Mouse (Mus musculus) embryonic facial prominence, embryonic 11.5 days (tissue): ENCODE data around the gene Rasa4. TPM values are rescaled to one million over a fixed set of nuclear protein-coding genes. Genes with fewer than 3 reads are reported as not detected.
A peak's percentile ranks its signal among the peaks of the same experiment; 100 is the strongest.

Experiments
- ATAC-seq: fragments of 200-750 bp; cut with Nextera tagmentation; replicated peaks from 2 replicates; pipeline ENCODE4 v1.8.0; 2017; ENCODE audit warnings: low read depth; ENCODE audit not compliant: insufficient number of reproducible peaks, low FRiP score, low TSS enrichment
- DNase-seq: peaks from one replicate; pipeline ENCODE4 v3.0.0-alpha.2; 2015; ENCODE audit warnings: low spot score
- H3K27ac ChIP-seq: fragments of 300-500 bp; sonication (generic); replicated peaks from 2 replicates; pipeline ENCODE4 v1.5.1; 2014; ENCODE audit warnings: mild to moderate bottlenecking, low read depth, low read length, control low read depth
- H3K27me3 ChIP-seq: fragments of 300-500 bp; sonication (generic); 2 replicates; pipeline ENCODE4 v1.6.1; 2014; ENCODE audit warnings: mild to moderate bottlenecking, low read length, moderate library complexity, mixed read lengths; ENCODE audit not compliant: control insufficient read depth, insufficient read depth
- H3K36me3 ChIP-seq: fragments of 300-500 bp; sonication (generic); replicated peaks from 2 replicates; pipeline ENCODE4 v1.6.1; 2014; ENCODE audit warnings: low read depth, mild to moderate bottlenecking, low read length, moderate library complexity, mixed read lengths; ENCODE audit not compliant: control insufficient read depth, insufficient read depth
- H3K4me1 ChIP-seq: fragments of 300-500 bp; sonication (generic); 2 replicates; pipeline ENCODE4 v1.6.1; 2014; ENCODE audit warnings: low read length, mixed read lengths; ENCODE audit not compliant: control insufficient read depth, insufficient read depth
- H3K4me2 ChIP-seq: fragments of 300-500 bp; sonication (generic); 2 replicates; pipeline ENCODE4 v1.6.1; 2014; ENCODE audit warnings: low read depth, mild to moderate bottlenecking, control low read depth, low read length, moderate library complexity
- H3K4me3 ChIP-seq: fragments of 300-500 bp; sonication (generic); 2 replicates; pipeline ENCODE4 v1.5.1; 2014; ENCODE audit warnings: low read depth, low read length, control low read depth
- H3K9ac ChIP-seq: fragments of 300-500 bp; sonication (generic); replicated peaks from 2 replicates; pipeline ENCODE4 v1.6.1; 2014; ENCODE audit warnings: mild to moderate bottlenecking, control low read depth, low read length
- H3K9me3 ChIP-seq: fragments of 300-500 bp; sonication (generic); replicated peaks from 2 replicates; pipeline ENCODE4 v1.6.1; 2016; ENCODE audit warnings: mild to moderate bottlenecking, low read length, inconsistent platforms, mixed read lengths; ENCODE audit not compliant: control insufficient read depth
- WGBS: fragments of 180-500 bp; shearing (Covaris S2); extraction: QIAGEN DNeasy Blood & Tissue Kit; methylation state at CpG from one replicate; pipeline ENCODE4 v1.1.7; 2014; 5-methylcytosine and 5-hydroxymethylcytosine counted together
- polyA plus RNA-seq: library from polyadenylated mRNA; unstranded; fragments of >200 nt; fragmentation: Nextera tagmentation; extraction: Ambion mirVana; gene quantifications from 2 replicates; pipeline ENCODE4 v1.2.1, GENCODE M21; 2014

Gene Rasa4
- polyA plus RNA-seq, 1 experiment from 2014 or later, result 3.8 TPM

- Histone ChIP-seq H3K27ac (no peak within 1 kb of the TSS), H3K4me3 (peak within 1 kb of the TSS; percentile 77), H3K36me3 (peaks cover 8% of the 10 kb centered on the region), H3K9ac (peak within 1 kb of the TSS; percentile 70), H3K9me3 (no peaks in the 10 kb centered on the region), H3K4me1 (no peaks in the 10 kb centered on the region; the same call in 1 of the 2 replicates), H3K27me3 (no peaks in the 10 kb centered on the region), H3K4me2 (peak within 1 kb of the TSS; percentile 61)
- WGBS, result under 1% methylated on average over 60 of the region's 60 CpGs
- ATAC-seq (peak; percentile 83), DNase-seq (peak; percentile 98)
Observed at GRCm38 (mm10) chr5:136135571-136136291, 52.0 kb downstream of the Rasa4 start, which contains the start of the genes Lrwd1 and Alkbh4. Lrwd1 (minus strand) TSS chr5:136136074. Alkbh4 (plus strand) TSS chr5:136136146.

DNA sequence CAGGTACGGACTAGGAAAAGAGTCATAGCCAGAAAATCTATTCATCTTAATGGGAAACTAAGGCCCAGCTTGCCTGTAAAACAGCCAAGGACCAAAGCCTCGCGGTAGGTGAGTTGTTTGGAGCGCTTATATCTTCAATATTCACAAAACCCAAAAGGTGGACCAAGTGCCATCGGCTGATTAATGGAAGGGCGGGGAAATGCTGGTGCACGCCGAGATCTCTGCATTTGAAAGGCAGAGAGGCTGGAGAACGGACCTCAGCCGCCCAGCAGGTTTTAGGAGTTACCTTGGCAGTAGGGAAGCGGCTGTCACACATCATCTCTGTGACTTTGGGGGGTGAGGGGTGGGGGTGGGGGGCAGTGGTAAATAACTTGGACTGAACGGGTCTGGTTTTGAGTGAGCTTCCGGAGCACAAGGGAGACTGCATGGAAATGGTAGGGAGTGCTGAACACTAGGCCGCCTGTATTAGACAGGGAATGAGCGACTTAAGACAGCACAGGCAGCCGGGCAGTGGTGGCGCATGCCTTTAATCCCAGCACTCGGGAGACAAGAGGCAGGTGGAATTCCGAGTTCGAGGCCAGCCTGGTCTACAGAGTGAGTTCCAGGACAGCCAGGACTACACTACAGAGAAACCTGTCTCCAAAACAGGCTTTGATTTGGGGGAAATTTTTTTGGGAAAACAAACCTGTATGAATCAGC, 52.7 kb downstream of the Rasa4 start:
- H3K27ac ChIP-seq, result no peak overlapping the region
- DNase-seq (peak; percentile 13), ATAC-seq (0 out of 2 replicates have a peak, but pooled peaks have one; percentile 41)
- WGBS, result 6% methylated on average over 20 of the region's 20 CpGs
- peak overlapping the region; percentile 70 for H3K9ac ChIP-seq
- no peaks in the 10 kb centered on the region for H3K9me3 ChIP-seq
- no peaks in the 10 kb centered on the region for H3K27me3 ChIP-seq
- H3K4me3 ChIP-seq, result peak overlapping the region; percentile 77
- H3K4me1 ChIP-seq, result no peaks in the 10 kb centered on the region; the same call in 1 of the 2 replicates
- H3K36me3 ChIP-seq, result peaks cover 11% of the 10 kb centered on the region
- peak overlapping the region; percentile 61 for H3K4me2 ChIP-seq

DNA sequence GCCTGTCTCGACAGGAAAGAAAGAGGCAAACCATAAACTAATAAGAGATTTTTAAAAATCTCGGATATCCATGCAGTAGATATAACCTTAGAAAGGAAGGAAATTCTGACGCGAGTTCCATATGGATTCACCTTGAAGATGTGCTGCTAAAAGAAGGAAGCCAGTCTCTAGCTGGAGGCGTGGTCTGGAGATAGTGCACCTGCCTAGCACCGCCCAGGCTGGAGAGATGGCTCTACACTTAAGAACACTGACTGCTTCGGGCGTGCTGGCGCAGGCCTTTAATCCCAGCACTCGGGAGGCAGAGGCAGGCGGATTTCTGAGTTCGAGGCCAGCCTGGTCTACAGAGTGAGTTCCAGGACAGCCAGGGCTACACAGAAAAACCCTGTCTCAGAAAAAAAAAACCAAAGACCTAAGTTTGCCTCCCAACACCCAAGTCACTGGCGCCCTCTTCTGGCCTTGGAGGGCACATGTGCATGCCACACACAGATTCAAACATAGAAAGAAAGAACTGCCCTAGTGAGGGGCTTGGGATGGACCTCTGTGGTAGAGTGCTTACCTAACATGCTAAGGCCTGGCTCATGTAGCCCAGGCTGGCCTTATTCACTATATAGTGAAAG, 54.0 kb downstream of the Rasa4 start:
- H3K9me3 ChIP-seq, result no peaks in the 10 kb centered on the region
- H3K9ac ChIP-seq, result no peak overlapping the region
- no peak overlapping the region for H3K4me3 ChIP-seq
- no peak for ATAC-seq
- no peaks in the 10 kb centered on the region for H3K27me3 ChIP-seq
- 73% methylated on average over 13 of the region's 13 CpGs for WGBS
- H3K4me1 ChIP-seq, result no peaks in the 10 kb centered on the region; the same call in 1 of the 2 replicates
- peaks cover 11% of the 10 kb centered on the region for H3K36me3 ChIP-seq
- H3K4me2 ChIP-seq, result no peak overlapping the region
- peak; percentile 62 for DNase-seq
- H3K27ac ChIP-seq, result no peak overlapping the region

- no peaks in the 10 kb centered on the region for H3K9me3 ChIP-seq
- no peak overlapping the region for H3K9ac ChIP-seq
- DNase-seq (no peak), ATAC-seq (no peak)
- H3K4me3 ChIP-seq, result no peak overlapping the region
- H3K4me1 ChIP-seq, result no peaks in the 10 kb centered on the region; the same call in 1 of the 2 replicates
- H3K36me3 ChIP-seq, result peaks cover 11% of the 10 kb centered on the region
- 94% methylated on average over 13 of the region's 13 CpGs for WGBS
- no peak overlapping the region for H3K4me2 ChIP-seq
- H3K27me3 ChIP-seq, result no peaks in the 10 kb centered on the region
- no peak overlapping the region for H3K27ac ChIP-seq
Observed at GRCm38 (mm10) chr5:136139393-136139792, 55.7 kb downstream of the Rasa4 start.

GRCm38 (mm10) chr5:136140057-136140482, 56.4 kb downstream of the Rasa4 start:
- Histone ChIP-seq H3K4me3 (no peak overlapping the region), H3K4me2 (no peak overlapping the region), H3K9ac (no peak overlapping the region), H3K36me3 (peaks cover 11% of the 10 kb centered on the region), H3K9me3 (no peaks in the 10 kb centered on the region), H3K27ac (no peak overlapping the region), H3K27me3 (no peaks in the 10 kb centered on the region), H3K4me1 (no peaks in the 10 kb centered on the region; the same call in 1 of the 2 replicates)
- ATAC-seq, result no peak
- WGBS, result 93% methylated on average over 10 of the region's 10 CpGs
- DNase-seq, result no peak

- ATAC-seq (no peak), DNase-seq (no peak)
- Histone ChIP-seq H3K4me3 (no peak overlapping the region), H3K4me2 (no peak overlapping the region), H3K9ac (no peak overlapping the region), H3K4me1 (no peaks in the 10 kb centered on the region), H3K27me3 (no peaks in the 10 kb centered on the region), H3K27ac (no peak overlapping the region), H3K36me3 (peaks cover 11% of the 10 kb centered on the region), H3K9me3 (no peaks in the 10 kb centered on the region)
- WGBS, result 81% methylated on average over 5 of the region's 5 CpGs
Observed at GRCm38 (mm10) chr5:136142746-136143145, 59.0 kb downstream of the Rasa4 start.

GRCm38 (mm10) chr5:136143161-136143755, 59.5 kb downstream of the Rasa4 start:
- Histone ChIP-seq H3K4me2 (no peak overlapping the region), H3K4me3 (no peak overlapping the region), H3K36me3 (peaks cover 11% of the 10 kb centered on the region), H3K9ac (no peak overlapping the region), H3K4me1 (no peaks in the 10 kb centered on the region), H3K9me3 (no peaks in the 10 kb centered on the region), H3K27ac (no peak overlapping the region), H3K27me3 (no peaks in the 10 kb centered on the region)
- ATAC-seq (no peak), DNase-seq (no peak)
- 88% methylated on average over 6 of the region's 6 CpGs for WGBS
